Mouse (Mus musculus) G1E (cell line): ENCODE measurements around the gene Krtap6-5. TPM values are rescaled to one million over a fixed set of nuclear protein-coding genes. Genes with fewer than 3 reads are reported as not detected.

Source experiments
- polyA plus RNA-seq: library from polyadenylated mRNA; stranded (reverse); fragments of >175 nt; gene quantifications from 2 replicates; pipeline ENCODE4 v1.2.3, GENCODE M21; 2012
- total RNA-seq, 2 experiments: library from RNA; stranded (forward) in 1 of 2; stranded (reverse) in 1 of 2; fragments of 200-1000 nt in 1 of 2; fragments of >200 nt in 1 of 2; fragmentation: Nextera tagmentation in 1 of 2; gene quantifications; 2 replicates each; pipeline ENCODE4 v1.2.3; 2014 to 2017

The Krtap6-5 gene
- total and polyA plus RNA-seq, 3 experiments: not detected

Other genes with a start within 250 kb of the Krtap6-5 start
Only the 20 nearest of the 22 such genes appear.
- gene Krtap14, start 221.7 kb downstream of the Krtap6-5 start, total RNA-seq (2014; fragmentation: Nextera tagmentation): not detected in 2 replicates
- 0.17 TPM in 1 of 2 replicates, not detected in the other for gene Krtap14, start 221.7 kb downstream of the Krtap6-5 start, total RNA-seq (2017)
- not detected in 2 replicates for gene Krtap14, start 221.7 kb downstream of the Krtap6-5 start, polyA plus RNA-seq
- not detected in 2 replicates for gene Krtap19-1, start 178.5 kb downstream of the Krtap6-5 start, total RNA-seq (2014; fragmentation: Nextera tagmentation)
- gene Krtap19-1, start 178.5 kb downstream of the Krtap6-5 start, total RNA-seq (2017): not detected in 2 replicates
- not detected in 2 replicates for gene Krtap19-1, start 178.5 kb downstream of the Krtap6-5 start, polyA plus RNA-seq
- gene Krtap19-2, start 173.6 kb downstream of the Krtap6-5 start, total RNA-seq (2014; fragmentation: Nextera tagmentation): not detected in 2 replicates
- gene Krtap19-2, start 173.6 kb downstream of the Krtap6-5 start, total RNA-seq (2017): not detected in 2 replicates
- gene Krtap19-2, start 173.6 kb downstream of the Krtap6-5 start, polyA plus RNA-seq: not detected in 2 replicates
- not detected in 2 replicates for gene Krtap19-3, start 169.8 kb downstream of the Krtap6-5 start, total RNA-seq (2014; fragmentation: Nextera tagmentation)
- gene Krtap19-3, start 169.8 kb downstream of the Krtap6-5 start, total RNA-seq (2017): not detected in 2 replicates
- not detected in 2 replicates for gene Krtap19-3, start 169.8 kb downstream of the Krtap6-5 start, polyA plus RNA-seq
- not detected in 2 replicates for gene Krtap19-4, start 162.8 kb downstream of the Krtap6-5 start, total RNA-seq (2014; fragmentation: Nextera tagmentation)
- not detected in 2 replicates for gene Krtap19-4, start 162.8 kb downstream of the Krtap6-5 start, total RNA-seq (2017)
- gene Krtap19-4, start 162.8 kb downstream of the Krtap6-5 start, polyA plus RNA-seq: not detected in 2 replicates
- gene Krtap19-5, start 151.4 kb downstream of the Krtap6-5 start, total RNA-seq (2014; fragmentation: Nextera tagmentation): not detected in 2 replicates
- gene Krtap19-5, start 151.4 kb downstream of the Krtap6-5 start, total RNA-seq (2017): not detected in 2 replicates
- gene Krtap19-5, start 151.4 kb downstream of the Krtap6-5 start, polyA plus RNA-seq: not detected in 2 replicates
- not detected in 2 replicates for gene Krtap19-9b, start 115.6 kb downstream of the Krtap6-5 start, total RNA-seq (2014; fragmentation: Nextera tagmentation)
- gene Krtap19-9b, start 115.6 kb downstream of the Krtap6-5 start, total RNA-seq (2017): not detected in 2 replicates
- gene Krtap19-9b, start 115.6 kb downstream of the Krtap6-5 start, polyA plus RNA-seq: not detected in 2 replicates
- gene Krtap16-3, start 85.0 kb downstream of the Krtap6-5 start, total RNA-seq (2014; fragmentation: Nextera tagmentation): not detected in 2 replicates
- gene Krtap16-3, start 85.0 kb downstream of the Krtap6-5 start, total RNA-seq (2017): 0.23 TPM in 1 of 2 replicates, not detected in the other
- not detected in 2 replicates for gene Krtap16-3, start 85.0 kb downstream of the Krtap6-5 start, polyA plus RNA-seq
- gene Krtap22-2, start 37.1 kb downstream of the Krtap6-5 start, total RNA-seq (2014; fragmentation: Nextera tagmentation): not detected in 2 replicates
- 1.0 TPM in 1 of 2 replicates, not detected in the other for gene Krtap22-2, start 37.1 kb downstream of the Krtap6-5 start, total RNA-seq (2017)
- gene Krtap22-2, start 37.1 kb downstream of the Krtap6-5 start, polyA plus RNA-seq: not detected in 2 replicates
- gene Gm10229, start 32.6 kb downstream of the Krtap6-5 start, total RNA-seq (2014; fragmentation: Nextera tagmentation): not detected in 2 replicates
- gene Gm10229, start 32.6 kb downstream of the Krtap6-5 start, total RNA-seq (2017): not detected in 2 replicates
- not detected in 2 replicates for gene Gm10229, start 32.6 kb downstream of the Krtap6-5 start, polyA plus RNA-seq
- not detected in 2 replicates for gene Krtap6-1, start 16.2 kb downstream of the Krtap6-5 start, total RNA-seq (2014; fragmentation: Nextera tagmentation)
- not detected in 2 replicates for gene Krtap6-1, start 16.2 kb downstream of the Krtap6-5 start, total RNA-seq (2017)
- gene Krtap6-1, start 16.2 kb downstream of the Krtap6-5 start, polyA plus RNA-seq: not detected in 2 replicates
- gene Gm10228, start 6.4 kb downstream of the Krtap6-5 start, total RNA-seq (2014; fragmentation: Nextera tagmentation): not detected in 2 replicates
- not detected in 2 replicates for gene Gm10228, start 6.4 kb downstream of the Krtap6-5 start, total RNA-seq (2017)
- not detected in 2 replicates for gene Gm10228, start 6.4 kb downstream of the Krtap6-5 start, polyA plus RNA-seq
- not detected in 2 replicates for gene 1110025L11Rik, start 16.1 kb upstream of the Krtap6-5 start, total RNA-seq (2014; fragmentation: Nextera tagmentation)
- gene 1110025L11Rik, start 16.1 kb upstream of the Krtap6-5 start, total RNA-seq (2017): not detected in 2 replicates
- gene 1110025L11Rik, start 16.1 kb upstream of the Krtap6-5 start, polyA plus RNA-seq: not detected in 2 replicates
- gene Krtap6-3, start 36.1 kb upstream of the Krtap6-5 start, total RNA-seq (2014; fragmentation: Nextera tagmentation): not detected in 2 replicates
- gene Krtap6-3, start 36.1 kb upstream of the Krtap6-5 start, total RNA-seq (2017): 0.44 TPM in 1 of 2 replicates, not detected in the other
- not detected in 2 replicates for gene Krtap6-3, start 36.1 kb upstream of the Krtap6-5 start, polyA plus RNA-seq
- gene Gm6358, start 93.0 kb upstream of the Krtap6-5 start, total RNA-seq (2014; fragmentation: Nextera tagmentation): not detected in 2 replicates
- gene Gm6358, start 93.0 kb upstream of the Krtap6-5 start, total RNA-seq (2017): not detected in 2 replicates
- gene Gm6358, start 93.0 kb upstream of the Krtap6-5 start, polyA plus RNA-seq: not detected in 2 replicates
- not detected in 2 replicates for gene Gm10061, start 103.2 kb upstream of the Krtap6-5 start, total RNA-seq (2014; fragmentation: Nextera tagmentation)
- 0.49 TPM in 1 of 2 replicates, not detected in the other for gene Gm10061, start 103.2 kb upstream of the Krtap6-5 start, total RNA-seq (2017)
- gene Gm10061, start 103.2 kb upstream of the Krtap6-5 start, polyA plus RNA-seq: not detected in 2 replicates
- gene Gm9789, start 110.1 kb upstream of the Krtap6-5 start, total RNA-seq (2014; fragmentation: Nextera tagmentation): not detected in 2 replicates
- not detected in 2 replicates for gene Gm9789, start 110.1 kb upstream of the Krtap6-5 start, total RNA-seq (2017)
- not detected in 2 replicates for gene Gm9789, start 110.1 kb upstream of the Krtap6-5 start, polyA plus RNA-seq
- not detected in 2 replicates for gene Gm7735, start 121.6 kb upstream of the Krtap6-5 start, total RNA-seq (2014; fragmentation: Nextera tagmentation)
- not detected in 2 replicates for gene Gm7735, start 121.6 kb upstream of the Krtap6-5 start, total RNA-seq (2017)
- not detected in 2 replicates for gene Gm7735, start 121.6 kb upstream of the Krtap6-5 start, polyA plus RNA-seq
- gene 1110057P08Rik, start 126.9 kb upstream of the Krtap6-5 start, total RNA-seq (2014; fragmentation: Nextera tagmentation): not detected in 2 replicates
- not detected in 2 replicates for gene 1110057P08Rik, start 126.9 kb upstream of the Krtap6-5 start, total RNA-seq (2017)
- not detected in 2 replicates for gene 1110057P08Rik, start 126.9 kb upstream of the Krtap6-5 start, polyA plus RNA-seq
- not detected in 2 replicates for gene Krtap20-2, start 158.0 kb upstream of the Krtap6-5 start, total RNA-seq (2014; fragmentation: Nextera tagmentation)
- not detected in 2 replicates for gene Krtap20-2, start 158.0 kb upstream of the Krtap6-5 start, total RNA-seq (2017)
- not detected in 2 replicates for gene Krtap20-2, start 158.0 kb upstream of the Krtap6-5 start, polyA plus RNA-seq